Mouse (Mus musculus): Measurements from ENCODE around the gene Ddx47. TPM values are rescaled to one million over a fixed set of nuclear protein-coding genes. Genes with fewer than 3 reads are reported as not detected.

Ddx47 gene
- 10 to 100 TPM; 52.9 to 63.8 TPM for total RNA-seq (2021)

DNA sequence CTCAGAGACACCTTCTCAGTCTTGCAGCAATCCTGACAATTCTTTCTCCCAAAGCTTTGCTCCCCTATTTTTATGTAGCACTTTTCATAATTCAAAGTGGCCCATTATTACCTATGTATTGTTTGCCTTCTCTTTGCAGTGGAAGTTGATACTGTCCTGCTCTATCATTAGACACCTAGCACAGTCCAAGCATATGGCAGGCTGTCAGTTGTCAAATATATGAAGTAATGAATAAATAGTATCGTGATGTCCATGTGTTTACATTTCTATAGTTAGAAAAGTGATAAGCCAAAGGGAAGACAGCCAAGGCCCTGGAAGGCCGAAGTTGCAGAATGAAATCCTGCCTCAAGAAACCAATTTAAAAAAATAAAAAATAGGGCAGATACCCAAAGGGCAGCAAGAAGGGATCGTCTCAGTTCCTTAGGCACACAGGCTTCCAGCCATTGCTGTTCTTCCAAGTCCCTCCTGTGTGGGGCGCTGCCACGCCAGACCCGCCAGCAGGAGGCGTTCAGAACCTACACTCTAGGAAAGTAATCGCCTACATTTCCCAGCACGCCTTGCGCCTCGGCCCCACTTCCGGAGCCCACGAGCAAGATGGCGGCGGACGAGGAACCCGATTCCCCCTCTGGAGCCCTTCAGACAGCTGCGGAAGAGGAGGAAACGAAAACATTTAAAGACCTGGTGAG lies at the start of gene Ddx47:
Gene Ddx47, plus strand, starts transcription at position 565 of the 686 bp plus-strand sequence.
- DNase-seq (ENCODE audit: low spot score in 2 of 2) = peak; percentile 94
- intact Hi-C loops (cut with DNase I) = no loop called here

DNA sequence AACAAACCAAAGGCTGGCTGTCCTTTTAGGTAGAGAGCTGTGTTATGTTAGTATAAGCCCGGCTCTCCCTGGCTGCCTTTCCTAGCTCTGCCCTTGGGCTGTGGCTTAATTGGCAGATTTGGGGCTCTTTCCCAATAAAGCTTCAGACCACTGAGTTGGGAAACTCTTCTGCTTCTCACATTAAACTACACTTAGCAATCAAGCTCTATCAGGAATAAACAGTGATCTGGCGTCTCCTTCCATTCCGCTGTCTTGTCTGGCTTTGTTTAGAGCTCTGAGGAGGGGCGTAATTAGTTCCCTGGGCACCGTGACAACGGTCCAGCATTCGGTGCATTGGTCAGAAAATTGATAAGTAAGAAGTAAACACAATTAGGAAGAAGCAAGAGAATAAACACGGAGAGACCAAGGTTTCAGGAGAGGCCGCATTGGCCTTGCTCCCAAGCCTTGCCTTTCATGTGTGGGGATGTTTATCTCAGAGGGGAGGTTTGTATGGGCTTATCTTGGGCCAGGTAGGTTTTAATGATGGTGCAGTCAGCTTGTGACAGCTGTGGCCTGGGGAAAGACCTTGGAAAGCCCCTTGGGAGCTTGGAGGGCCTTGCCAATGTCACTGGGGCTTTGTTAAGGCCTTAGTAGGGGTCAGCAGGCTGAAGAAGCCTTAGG lies 49.4 kb upstream of the Ddx47 start:
- intact Hi-C loops (cut with DNase I) = no loop called here
- no peak for DNase-seq (ENCODE audit: low spot score in 2 of 2)

DNA sequence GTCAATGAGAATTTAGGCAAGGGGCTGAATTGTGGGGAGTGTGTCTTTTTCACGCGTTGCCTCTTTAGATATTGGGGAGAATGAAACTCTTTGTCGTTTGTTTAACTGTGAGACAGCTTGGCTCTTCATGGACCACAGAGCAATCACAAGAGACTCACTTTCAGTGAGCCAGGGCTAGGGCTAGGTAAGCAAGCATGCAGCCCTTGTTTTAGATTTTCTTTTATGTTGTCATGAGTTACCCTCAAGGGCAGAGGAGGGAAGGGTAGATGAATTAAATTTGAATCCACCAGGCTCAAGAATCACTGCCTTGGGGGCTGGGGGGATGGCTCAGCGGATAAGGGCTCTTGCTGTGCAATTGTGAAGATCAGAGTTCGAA lies 48.9 kb upstream of the Ddx47 start:
- intact Hi-C loops (cut with DNase I) = no loop called here
- DNase-seq (ENCODE audit: low spot score in 2 of 2) = no peak

DNA sequence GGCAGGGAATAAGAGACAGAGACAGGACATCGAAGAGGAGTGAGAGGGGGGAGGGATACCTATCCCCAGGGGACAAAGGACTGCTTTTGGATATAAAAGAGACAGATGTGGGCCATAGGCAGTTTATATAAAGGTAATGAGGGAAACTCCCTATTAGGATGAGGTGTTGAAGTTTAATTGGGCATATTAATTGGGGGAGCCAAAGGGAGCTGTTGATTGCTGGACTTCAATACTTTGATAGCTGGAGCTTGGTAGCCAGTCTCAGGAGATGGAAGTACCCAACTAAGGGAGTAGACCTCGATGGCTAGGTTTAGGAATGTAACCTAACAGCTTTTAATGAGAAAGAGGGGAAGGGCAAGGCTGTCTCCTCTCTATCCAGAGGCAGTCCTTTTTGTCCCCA lies 47.5 kb upstream of the Ddx47 start:
- intact Hi-C loops (cut with DNase I) = no loop called here
- no peak for DNase-seq (ENCODE audit: low spot score in 2 of 2)

DNA sequence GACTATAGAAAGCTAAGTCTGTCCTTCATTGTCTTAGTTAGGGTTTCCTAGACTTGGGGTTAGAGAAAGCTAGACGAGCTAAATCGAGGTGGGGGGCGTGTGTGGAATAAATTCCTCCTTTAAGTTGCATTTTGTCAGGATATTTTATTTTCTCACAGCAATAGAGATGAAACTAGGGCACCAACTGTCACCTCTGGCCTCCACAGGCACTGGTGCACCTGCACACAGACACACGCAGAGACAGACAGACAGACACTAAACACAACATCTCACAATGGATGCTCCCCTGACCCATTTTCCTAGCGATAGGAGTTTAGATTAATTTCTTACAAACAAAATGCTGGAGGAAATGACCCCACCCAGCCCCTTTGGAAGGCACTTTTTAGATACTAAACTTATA lies 44.7 kb upstream of the Ddx47 start:
- DNase-seq (ENCODE audit: low spot score in 2 of 2) = no peak
- intact Hi-C loops (cut with DNase I) = no loop called here

DNA sequence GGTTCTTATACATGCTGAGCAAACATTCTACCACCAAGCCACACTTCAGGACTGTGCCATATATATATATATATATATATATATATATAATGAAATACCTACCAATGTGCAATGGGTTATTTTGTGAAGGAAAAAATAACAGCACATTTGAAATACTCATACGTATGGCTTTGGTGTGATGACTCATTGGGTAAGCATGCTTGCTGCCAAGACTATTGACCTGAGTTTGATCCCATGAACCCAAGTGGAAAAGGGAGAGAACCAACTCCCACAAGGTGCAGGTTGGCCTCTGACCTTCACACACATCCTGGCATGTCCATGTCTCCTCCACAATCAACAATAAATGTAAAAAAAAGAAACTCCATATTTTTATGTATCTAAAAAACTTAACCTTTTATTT lies 43.1 kb upstream of the Ddx47 start:
- DNase-seq (ENCODE audit: low spot score in 2 of 2) = no peak
- intact Hi-C loops (cut with DNase I) = no loop called here

DNA sequence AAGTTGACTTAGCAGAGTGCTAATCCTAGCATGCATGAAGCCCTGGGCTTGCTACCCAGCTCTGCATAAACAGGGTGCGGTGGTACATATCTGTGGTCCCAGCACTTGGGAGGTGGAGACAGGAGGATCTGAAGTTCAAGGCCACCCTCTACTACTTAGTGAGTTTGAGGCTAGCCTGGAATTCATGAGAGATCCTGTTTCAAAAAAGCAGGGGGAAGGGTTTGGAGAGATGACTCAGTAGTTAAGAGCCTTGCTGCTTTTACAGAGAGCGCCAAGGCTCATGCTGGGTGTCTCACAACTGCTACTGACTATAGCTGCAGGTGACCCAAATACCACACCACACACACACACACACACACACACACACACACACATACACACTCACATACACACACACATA lies 41.9 kb upstream of the Ddx47 start:
- intact Hi-C loops (cut with DNase I) = no loop called here

DNA sequence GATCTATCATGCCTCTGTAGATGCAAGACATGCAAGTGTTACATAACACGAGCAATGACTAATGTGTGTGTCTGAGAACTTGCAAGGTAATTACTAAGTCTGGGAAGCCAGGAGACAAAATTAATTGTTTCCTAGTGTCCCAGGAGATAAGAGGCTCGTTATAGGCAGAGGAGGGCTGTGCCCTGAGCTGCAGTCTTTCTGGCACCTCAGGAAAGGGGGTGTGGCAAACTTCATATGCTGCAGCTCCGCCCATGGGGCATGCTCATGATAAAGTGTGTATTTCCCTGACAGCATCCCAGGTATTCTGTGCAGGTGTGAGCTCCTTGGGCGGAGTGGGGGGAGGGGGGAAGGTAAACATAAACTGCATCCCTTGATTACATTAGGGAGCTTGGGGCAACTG lies 39.3 kb upstream of the Ddx47 start:
- no peak for DNase-seq (ENCODE audit: low spot score in 2 of 2)
- intact Hi-C loops (cut with DNase I) = no loop called here

More for the DNA sequence above, 41.9 kb upstream of the Ddx47 start:
- DNase-seq (ENCODE audit: low spot score in 2 of 2) = no peak

DNA sequence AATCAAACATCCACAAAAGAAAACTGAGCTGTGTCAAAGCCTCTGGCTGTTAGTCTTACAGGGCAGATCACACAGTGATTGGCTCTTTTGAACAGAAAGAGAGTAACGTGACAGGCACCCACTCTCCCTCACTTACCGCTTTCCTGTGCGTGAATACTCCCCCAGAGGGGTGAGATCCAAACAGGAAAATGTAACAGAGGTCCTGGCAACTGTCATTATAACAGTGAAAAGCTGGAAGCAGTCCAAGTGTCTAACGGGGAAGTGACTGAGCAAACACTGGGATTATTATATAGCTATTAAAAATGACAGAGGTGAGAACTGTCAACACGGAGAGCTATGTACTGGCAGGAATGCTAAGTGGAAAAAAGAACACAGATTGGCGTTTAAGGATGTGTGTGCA lies 34.8 kb upstream of the Ddx47 start:
- DNase-seq (ENCODE audit: low spot score in 2 of 2) = no peak
- intact Hi-C loops (cut with DNase I) = no loop called here

DNA sequence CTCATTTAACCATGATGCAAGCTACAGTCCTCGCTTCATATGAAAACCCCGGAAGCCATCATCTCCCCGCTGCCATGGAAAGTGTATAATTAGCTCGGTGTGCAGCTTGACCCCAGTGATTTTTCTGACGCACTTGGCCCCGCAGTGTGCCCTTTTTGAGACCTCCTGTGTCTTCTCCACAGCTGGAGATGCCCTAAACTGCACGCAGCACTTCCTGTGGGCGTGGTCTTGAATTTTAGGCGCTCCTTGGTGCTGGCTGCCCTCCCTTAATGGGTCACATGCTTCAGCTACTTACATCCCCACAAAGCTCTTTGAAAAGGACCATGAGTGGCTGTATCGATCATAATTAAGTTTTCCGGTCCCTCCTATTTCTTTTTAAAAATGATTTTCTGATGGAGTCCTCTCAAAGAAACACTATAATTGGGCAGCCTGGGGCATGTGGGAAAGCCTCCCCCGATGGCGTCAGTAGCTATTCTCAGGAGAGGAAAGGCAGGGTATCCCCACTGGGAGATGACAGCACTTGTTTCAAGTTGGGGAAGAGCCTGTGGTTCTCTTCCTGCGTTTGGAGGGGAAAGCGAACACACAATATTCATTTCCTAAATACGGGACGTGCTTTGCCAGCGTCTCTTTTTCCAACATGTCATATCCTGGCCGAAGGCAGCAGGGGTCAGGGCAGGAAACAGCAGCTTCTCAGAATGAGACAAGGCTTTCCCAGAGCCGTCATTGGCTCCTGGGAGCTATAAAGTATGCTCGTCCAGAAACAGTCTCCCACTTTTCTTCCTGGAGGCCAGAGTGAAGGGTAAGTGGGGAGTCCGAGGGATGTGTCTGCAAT lies 30.0 kb upstream of the Ddx47 start, which contains the start of gene Apold1:
Gene Apold1, plus strand, starts transcription at position 488 of the 832 bp plus-strand sequence.
- intact Hi-C loops (cut with DNase I) = no loop called here
- no peak for DNase-seq (ENCODE audit: low spot score in 2 of 2)

DNA sequence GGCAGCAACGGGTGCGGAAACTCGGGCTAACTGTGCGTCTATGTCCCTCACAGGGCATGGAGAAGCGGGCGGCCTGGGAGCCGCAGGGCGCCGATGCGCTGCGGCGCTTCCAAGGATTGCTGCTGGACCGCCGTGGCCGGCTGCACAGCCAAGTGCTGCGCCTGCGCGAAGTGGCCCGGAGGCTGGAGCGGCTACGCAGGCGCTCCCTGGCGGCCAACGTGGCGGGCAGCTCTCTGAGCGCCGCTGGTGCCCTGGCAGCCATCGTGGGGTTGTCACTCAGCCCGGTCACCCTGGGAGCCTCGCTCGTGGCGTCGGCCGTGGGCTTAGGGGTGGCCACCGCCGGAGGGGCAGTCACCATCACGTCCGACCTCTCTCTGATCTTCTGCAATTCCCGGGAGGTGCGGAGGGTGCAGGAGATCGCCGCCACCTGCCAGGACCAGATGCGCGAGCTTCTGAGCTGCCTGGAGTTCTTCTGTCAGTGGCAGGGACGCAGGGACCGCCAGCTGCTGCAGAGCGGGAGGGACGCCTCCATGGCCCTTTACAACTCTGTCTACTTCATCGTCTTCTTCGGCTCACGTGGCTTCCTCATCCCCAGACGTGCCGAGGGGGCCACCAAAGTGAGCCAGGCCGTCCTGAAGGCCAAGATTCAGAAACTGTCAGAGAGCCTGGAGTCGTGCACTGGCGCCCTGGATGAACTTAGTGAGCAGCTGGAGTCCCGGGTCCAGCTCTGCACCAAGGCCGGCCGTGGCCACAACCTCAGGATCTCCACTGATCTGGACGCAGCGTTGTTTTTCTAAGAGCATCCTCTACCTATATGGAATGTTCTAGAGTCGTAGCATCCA lies 27.7 kb upstream of the Ddx47 start:
- intact Hi-C loops (cut with DNase I) = no loop called here
- DNase-seq (ENCODE audit: low spot score in 2 of 2) = peak; percentile 89 to 92

DNA sequence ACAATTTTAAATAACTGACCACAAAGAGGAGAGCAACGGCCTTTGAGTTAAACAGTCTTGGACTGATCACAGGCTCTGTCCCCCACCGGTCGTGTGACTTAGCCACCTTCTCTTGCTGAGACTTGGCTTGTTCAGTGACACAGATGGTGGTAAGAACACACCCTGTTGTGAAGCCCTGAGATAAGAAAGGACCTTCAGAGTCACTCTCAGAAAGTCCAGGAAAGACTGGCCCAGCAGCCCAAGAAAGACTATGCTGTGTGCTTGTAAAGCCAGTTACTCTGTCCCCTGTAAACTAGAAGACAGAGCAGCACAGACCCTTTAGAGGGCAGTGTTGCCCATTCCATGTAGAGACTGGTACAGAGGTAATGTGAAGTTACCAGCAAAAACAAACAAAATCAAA lies 26.7 kb upstream of the Ddx47 start:
- intact Hi-C loops (cut with DNase I) = no loop called here

DNA sequence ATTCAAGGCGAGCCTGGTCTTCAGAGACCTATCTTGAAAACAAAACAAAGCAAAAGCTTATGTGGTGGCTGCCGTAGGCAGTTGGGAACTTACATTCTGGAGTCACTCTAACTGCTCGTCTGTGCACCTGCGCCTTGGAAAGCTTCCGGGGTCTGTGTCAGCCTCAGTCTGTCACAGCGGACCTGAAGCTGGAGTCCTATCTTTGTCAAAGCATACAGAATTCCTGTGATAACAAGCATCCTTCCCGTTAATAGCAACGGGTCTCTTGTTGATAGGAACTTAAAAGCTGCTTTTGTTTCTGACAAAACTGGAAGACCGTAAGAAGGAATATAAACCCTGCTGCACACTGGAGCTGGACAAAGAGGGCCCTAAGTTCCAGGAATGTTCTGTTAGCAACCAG lies 23.0 kb upstream of the Ddx47 start:
- intact Hi-C loops (cut with DNase I) = no loop called here
- no peak for DNase-seq (ENCODE audit: low spot score in 2 of 2)

More for the DNA sequence above, 26.7 kb upstream of the Ddx47 start:
- no peak for DNase-seq (ENCODE audit: low spot score in 2 of 2)

DNA sequence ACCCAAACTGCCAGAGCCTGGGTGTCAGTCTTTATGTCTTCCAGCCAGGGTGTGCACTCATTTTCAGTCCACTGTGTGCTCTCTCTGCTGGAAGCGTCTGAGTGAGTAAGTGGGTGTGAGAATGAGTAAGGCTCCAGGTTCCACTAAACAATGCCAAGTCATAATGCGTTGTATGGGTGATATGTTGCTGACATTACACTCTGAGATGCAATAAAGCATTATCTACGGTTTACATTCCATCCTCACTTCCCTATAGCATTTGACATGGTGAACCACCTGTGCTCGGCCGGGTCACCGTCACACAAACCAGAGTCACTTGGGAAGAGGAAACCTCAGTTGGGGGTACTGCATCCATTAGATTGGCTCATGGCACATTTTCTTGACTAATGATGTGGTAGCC lies 20.7 kb upstream of the Ddx47 start:
- no peak for DNase-seq (ENCODE audit: low spot score in 2 of 2)
- intact Hi-C loops (cut with DNase I) = no loop called here

DNA sequence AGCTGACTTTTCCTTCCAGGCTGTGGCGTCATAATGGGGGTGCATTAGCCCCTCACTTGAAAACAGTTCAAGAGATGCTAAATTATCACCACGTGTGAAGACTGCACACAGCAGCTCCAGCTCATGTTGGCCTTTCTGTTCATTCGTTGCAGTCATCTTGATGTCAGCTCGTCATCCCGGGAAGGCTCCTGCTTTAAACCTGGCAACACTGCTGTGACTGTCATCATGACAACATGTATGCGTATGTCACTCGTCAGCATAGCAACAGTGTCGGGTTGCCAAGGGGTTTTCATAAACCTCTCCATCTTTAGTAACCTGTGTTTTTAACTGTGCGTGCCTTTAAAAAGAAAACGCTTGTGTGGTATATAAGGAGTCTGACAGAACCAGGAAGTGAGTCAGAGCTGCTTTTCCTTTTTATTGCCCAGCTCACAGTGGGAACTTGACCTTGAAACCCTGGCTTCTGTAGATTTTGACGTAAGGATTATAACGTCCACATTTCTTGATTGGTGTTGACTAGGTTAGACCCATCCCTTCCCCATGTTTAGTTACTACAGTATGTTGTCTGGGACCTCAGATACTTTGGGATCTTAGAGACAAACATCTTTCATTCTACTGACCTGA lies 17.3 kb upstream of the Ddx47 start:
- peak; percentile 49 to 54 for DNase-seq (ENCODE audit: low spot score in 2 of 2)
- intact Hi-C loops (cut with DNase I) = no loop called here

DNA sequence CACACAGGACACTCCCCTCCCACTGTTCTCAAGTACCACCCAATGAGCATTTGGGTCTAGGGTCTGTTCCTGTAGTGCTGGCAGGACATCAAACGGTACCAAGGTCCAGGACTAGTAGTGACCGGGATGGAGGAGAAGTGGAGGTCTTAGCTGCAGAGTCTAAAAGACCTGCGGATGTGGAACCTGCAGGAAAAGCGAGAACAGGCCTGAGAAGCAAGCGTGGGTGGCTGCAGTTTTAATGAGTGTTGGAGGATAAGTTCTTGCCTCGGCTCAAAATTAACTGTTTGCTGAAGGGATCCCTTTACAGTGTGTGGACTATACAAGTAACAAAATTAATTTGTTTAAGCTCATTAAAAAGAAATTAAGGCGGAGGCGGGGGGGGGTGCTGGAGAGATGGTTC lies 16.4 kb upstream of the Ddx47 start:
- peak; percentile 33 to 48 for DNase-seq (ENCODE audit: low spot score in 2 of 2)
- intact Hi-C loops (cut with DNase I) = no loop called here

DNA sequence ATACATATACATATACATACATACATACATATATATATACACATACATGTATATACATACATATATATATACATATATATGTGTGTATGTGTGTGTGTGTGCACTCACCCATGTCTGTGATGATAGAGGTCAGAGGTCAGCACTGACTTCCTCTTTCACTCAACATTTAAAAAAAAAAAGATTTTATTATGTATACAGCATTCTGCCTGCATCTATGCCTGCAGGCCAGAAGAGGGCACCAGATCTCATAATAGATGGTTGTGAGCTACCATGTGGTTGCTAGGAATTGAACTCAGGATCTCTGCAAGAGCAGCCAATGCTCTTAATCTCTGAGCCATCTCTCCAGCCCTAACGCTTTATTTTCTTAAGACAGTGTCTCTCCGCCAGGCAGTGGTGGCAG lies 14.5 kb upstream of the Ddx47 start:
- intact Hi-C loops (cut with DNase I) = no loop called here
- DNase-seq (ENCODE audit: low spot score in 2 of 2) = no peak

DNA sequence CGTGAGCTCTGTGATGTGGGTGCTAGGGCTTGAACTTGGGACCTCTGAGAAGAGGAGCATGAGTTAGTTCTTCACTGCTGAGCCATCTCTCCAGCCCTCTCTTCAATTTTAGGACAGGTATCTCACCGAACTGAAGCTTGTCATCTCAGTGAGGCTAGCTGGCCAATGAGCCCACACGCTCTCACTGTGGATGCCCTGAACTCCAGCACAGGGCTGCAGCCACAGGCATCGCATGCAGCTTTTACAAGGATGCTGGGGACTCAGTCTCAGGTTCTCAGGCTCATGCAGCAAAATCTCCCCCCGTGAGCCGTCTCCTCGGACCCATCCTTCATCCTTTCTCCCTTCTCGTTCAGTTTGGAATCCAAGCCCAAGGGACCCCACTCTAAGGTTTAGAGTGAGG lies 13.3 kb upstream of the Ddx47 start:
- DNase-seq (ENCODE audit: low spot score in 2 of 2) = no peak
- intact Hi-C loops (cut with DNase I) = no loop called here

DNA sequence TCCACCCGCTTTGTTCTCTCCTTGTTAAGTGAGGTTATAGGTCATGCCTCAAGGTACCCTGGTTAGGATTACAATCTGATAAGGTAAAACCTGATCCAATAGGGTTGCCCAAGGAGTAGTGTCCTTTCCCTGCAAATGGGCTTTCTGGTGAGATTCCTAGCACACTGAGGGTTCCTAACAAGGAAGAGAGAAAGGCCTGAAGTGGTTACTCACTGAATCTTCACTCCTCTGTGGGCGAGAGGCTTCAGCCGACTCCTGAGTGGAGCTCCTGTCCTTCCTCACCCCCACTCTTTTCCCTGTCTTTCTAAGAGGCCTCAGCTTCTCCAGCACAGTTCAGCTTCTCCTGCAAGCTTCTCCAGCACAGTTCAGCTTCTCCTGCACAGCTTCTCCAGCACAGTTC lies 12.6 kb upstream of the Ddx47 start:
- intact Hi-C loops (cut with DNase I) = no loop called here
- no peak for DNase-seq (ENCODE audit: low spot score in 2 of 2)

Measured in left cerebral cortex, postnatal 36 days (tissue).